Mouse (Mus musculus): ENCODE data around the gene Hoxb9.

- TF ChIP-seq CTCF (IDR thresholded peaks at IDR 0.05; ENCODE audit: extremely low read depth, insufficient read depth, insufficient read length, insufficient replicate concordance) (no peak), POLR2A (IDR thresholded peaks at IDR 0.05; ENCODE audit: low read depth, low read length) (no peak)
Measured at GRCm38 (mm10) chr11:96324965-96325364, 53.7 kb downstream of the Hoxb9 start.

All from spleen, adult 2 months (tissue).